Mouse (Mus musculus): ENCODE measurements around the gene B3gnt7. TPM values are rescaled to one million over a fixed set of nuclear protein-coding genes. Genes with fewer than 3 reads are reported as not detected.

B3gnt7 gene
- total RNA-seq, 1 experiment from 2014 or later = 3.4 TPM

Other genes with a start within 250 kb of the B3gnt7 start
- gene Psmd1, start 238.4 kb upstream of the B3gnt7 start, total RNA-seq (2017) = 39.8 and 44.5 TPM in 2 replicates
- gene Htr2b, start 190.9 kb upstream of the B3gnt7 start, total RNA-seq (2017) = not detected in 2 replicates
- 8.1 TPM in 1 of 2 replicates, not detected in the other for gene Gm21972, start 169.2 kb upstream of the B3gnt7 start, total RNA-seq (2017)
- gene Armc9, start 148.1 kb upstream of the B3gnt7 start, total RNA-seq (2017) = 6.0 and 8.7 TPM in 2 replicates
- 236 and 246 TPM in 2 replicates for gene Ncl, start 56.6 kb downstream of the B3gnt7 start, total RNA-seq (2017)
- not detected in 2 replicates for gene Nmur1, start 123.4 kb downstream of the B3gnt7 start, total RNA-seq (2017)
- gene Tex44, start 123.5 kb downstream of the B3gnt7 start, total RNA-seq (2017) = not detected in 2 replicates
- 1,253 and 1,399 TPM in 2 replicates for gene Ptma, start 223.9 kb downstream of the B3gnt7 start, total RNA-seq (2017)